Mouse (Mus musculus) kidney, embryonic 14.5 days (tissue): ENCODE data around the gene Lyst. TPM values are rescaled to one million over a fixed set of nuclear protein-coding genes. Genes with fewer than 3 reads are reported as not detected.
A peak's percentile ranks its signal among the peaks of the same experiment; 100 is the strongest.

ENCODE experiments used
- ATAC-seq: fragments of 200-750 bp; cut with Nextera tagmentation; 2 replicates; pipeline ENCODE4 v1.8.0; 2017; ENCODE audit warnings: moderate number of reproducible peaks, mild to moderate bottlenecking, moderate TSS enrichment, moderate library complexity; ENCODE audit not compliant: low FRiP score, low TSS enrichment
- H3K27ac ChIP-seq: fragments of 300-500 bp; sonication (generic); 2 replicates; pipeline ENCODE4 v1.5.1; 2014; ENCODE audit warnings: low read depth, mild to moderate bottlenecking, low read length, moderate library complexity, mixed read lengths
- H3K27me3 ChIP-seq: fragments of 300-500 bp; sonication (generic); 2 replicates; pipeline ENCODE4 v1.6.1; 2014; ENCODE audit warnings: mild to moderate bottlenecking, low read length; ENCODE audit not compliant: control insufficient read depth, insufficient read depth
- H3K36me3 ChIP-seq: fragments of 300-500 bp; sonication (generic); 2 replicates; pipeline ENCODE4 v1.6.1; 2014; ENCODE audit warnings: low read length, mixed read lengths; ENCODE audit not compliant: control insufficient read depth, insufficient read depth
- H3K4me1 ChIP-seq: fragments of 300-500 bp; sonication (generic); 2 replicates; pipeline ENCODE4 v1.6.1; 2014; ENCODE audit warnings: low read length, mixed read lengths; ENCODE audit not compliant: control insufficient read depth, insufficient read depth
- H3K4me2 ChIP-seq: fragments of 300-500 bp; sonication (generic); replicated peaks from 2 replicates; pipeline ENCODE4 v1.6.1; 2014; ENCODE audit warnings: low read depth, mild to moderate bottlenecking, low read length
- H3K4me3 ChIP-seq: fragments of 300-500 bp; sonication (generic); 2 replicates; pipeline ENCODE4 v1.5.1; 2014; ENCODE audit warnings: mild to moderate bottlenecking, low read length
- H3K9ac ChIP-seq: fragments of 300-500 bp; sonication (generic); 2 replicates; pipeline ENCODE4 v1.6.1; 2014; ENCODE audit warnings: low read depth, mild to moderate bottlenecking, low read length, moderate library complexity
- H3K9me3 ChIP-seq: fragments of 300-500 bp; sonication (generic); 2 replicates; pipeline ENCODE4 v1.6.1; 2016; ENCODE audit warnings: low read length; ENCODE audit not compliant: control insufficient read depth
- WGBS: fragments of 180-500 bp; shearing (Covaris S2); extraction: QIAGEN DNeasy Blood & Tissue Kit; methylation state at CpG from one replicate; pipeline ENCODE4 v1.1.7; 2014; 5-methylcytosine and 5-hydroxymethylcytosine counted together
- polyA plus RNA-seq: library from polyadenylated mRNA; unstranded; fragments of >200 nt; fragmentation: Nextera tagmentation; extraction: Ambion mirVana; gene quantifications from 2 replicates; pipeline ENCODE4 v1.2.1, GENCODE M21; 2014

Lyst gene
- polyA plus RNA-seq, 1 experiment from 2014 or later, result 6.8 TPM

DNA sequence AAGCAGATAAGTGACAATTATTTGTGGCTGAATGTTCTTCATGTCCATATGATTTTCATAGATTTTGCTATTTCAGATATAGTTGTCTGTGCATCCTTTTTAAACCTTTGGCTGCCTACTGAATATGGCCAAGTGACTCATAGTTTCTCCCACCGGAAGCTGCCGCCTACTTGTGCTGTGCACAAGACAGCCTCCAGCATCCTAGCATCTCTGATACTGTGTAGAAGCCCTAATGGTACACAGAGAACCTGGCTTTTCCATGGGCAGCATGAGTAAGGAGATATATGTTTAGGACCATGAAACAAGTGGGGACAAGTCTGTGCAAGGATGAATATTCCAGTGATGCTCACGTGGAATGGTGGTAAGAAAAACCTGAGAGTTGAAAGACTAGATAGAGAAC lies 35.0 kb upstream of the Lyst start:
- Histone ChIP-seq H3K27me3 (no peaks in the 10 kb centered on the region), H3K4me1 (no peaks in the 10 kb centered on the region; the same call in 1 of the 2 replicates), H3K27ac (no peak overlapping the region), H3K9ac (no peak overlapping the region), H3K4me2 (no peak overlapping the region), H3K36me3 (no peaks in the 10 kb centered on the region), H3K9me3 (no peaks in the 10 kb centered on the region), H3K4me3 (no peak overlapping the region)
- WGBS, result 92% methylated on average over 3 of the region's 3 CpGs
- no peak for ATAC-seq

DNA sequence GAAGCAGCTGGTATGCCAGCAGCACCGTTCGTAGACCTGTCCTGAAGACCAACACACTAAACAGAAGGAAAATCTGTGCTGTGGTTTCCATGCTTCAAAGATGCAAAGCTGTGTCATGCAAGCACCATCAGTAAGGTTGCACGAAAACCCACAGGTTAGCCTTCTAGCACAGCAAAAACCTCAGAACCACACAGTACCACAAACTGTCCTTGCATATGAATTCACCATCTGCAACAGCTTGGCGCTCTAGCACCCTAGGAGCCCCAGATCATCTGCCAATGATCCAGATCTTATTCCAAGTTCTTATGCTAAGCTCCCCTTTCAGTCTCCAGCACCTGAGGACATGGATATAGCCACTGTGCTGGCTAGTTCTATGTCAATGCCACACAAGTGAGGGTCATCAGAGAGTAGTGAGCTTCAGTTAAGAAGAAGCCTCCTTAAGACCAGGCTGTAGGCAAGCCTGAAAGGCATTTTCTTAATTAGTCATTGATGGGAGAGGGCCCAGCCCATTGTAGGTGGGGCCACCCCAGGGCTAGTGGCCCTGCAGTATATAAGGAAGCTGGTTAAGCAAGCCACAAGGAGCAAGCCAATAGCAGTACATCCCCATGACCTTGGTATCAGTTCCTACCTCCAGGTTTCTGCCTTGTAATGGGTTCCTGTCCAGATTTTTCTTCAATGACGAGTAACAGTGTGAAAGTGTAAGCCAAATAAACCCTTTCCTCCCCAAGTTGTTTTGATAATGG lies 33.0 kb upstream of the Lyst start:
- H3K27ac ChIP-seq, result no peak overlapping the region
- H3K4me1 ChIP-seq, result no peaks in the 10 kb centered on the region
- no peak overlapping the region for H3K9ac ChIP-seq
- 80% methylated on average over 5 of the region's 5 CpGs for WGBS
- no peak for ATAC-seq
- no peaks in the 10 kb centered on the region for H3K27me3 ChIP-seq
- no peaks in the 10 kb centered on the region for H3K9me3 ChIP-seq
- H3K4me3 ChIP-seq, result no peak overlapping the region
- H3K36me3 ChIP-seq, result no peaks in the 10 kb centered on the region
- no peak overlapping the region for H3K4me2 ChIP-seq

- 79% methylated on average over 2 of the region's 2 CpGs for WGBS
- Histone ChIP-seq H3K27me3 (no peaks in the 10 kb centered on the region), H3K36me3 (no peaks in the 10 kb centered on the region), H3K4me1 (no peaks in the 10 kb centered on the region), H3K9ac (no peak overlapping the region), H3K4me2 (no peak overlapping the region), H3K9me3 (no peaks in the 10 kb centered on the region), H3K27ac (no peak overlapping the region), H3K4me3 (no peak overlapping the region)
- no peak for ATAC-seq
Measured at GRCm38 (mm10) chr13:13558251-13558650, 31.9 kb upstream of the Lyst start.

DNA sequence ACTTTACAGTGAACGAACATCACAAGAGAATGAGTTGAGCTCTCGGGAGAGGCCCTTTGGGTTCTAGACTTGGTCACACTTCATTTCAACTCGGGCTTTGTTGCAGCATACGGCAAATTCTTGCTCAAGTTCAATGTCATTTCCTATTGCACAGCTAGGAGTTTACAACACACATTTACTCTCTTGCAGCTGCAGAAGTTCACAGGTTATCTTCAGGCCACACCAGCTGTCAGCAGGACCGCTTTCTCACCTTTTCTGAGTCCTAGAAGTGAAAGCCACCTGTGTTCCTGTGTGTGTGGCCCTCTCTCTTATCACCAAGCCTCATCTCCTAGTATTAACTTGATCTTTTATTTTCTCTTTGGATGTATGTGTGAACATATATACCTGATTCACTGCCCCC lies 31.3 kb upstream of the Lyst start:
- WGBS, result 71% methylated on average over 5 of the region's 5 CpGs
- Histone ChIP-seq H3K27me3 (no peaks in the 10 kb centered on the region), H3K27ac (no peak overlapping the region), H3K4me1 (no peaks in the 10 kb centered on the region), H3K4me2 (no peak overlapping the region), H3K36me3 (no peaks in the 10 kb centered on the region), H3K9ac (no peak overlapping the region), H3K4me3 (no peak overlapping the region), H3K9me3 (no peaks in the 10 kb centered on the region)
- ATAC-seq, result no peak

DNA sequence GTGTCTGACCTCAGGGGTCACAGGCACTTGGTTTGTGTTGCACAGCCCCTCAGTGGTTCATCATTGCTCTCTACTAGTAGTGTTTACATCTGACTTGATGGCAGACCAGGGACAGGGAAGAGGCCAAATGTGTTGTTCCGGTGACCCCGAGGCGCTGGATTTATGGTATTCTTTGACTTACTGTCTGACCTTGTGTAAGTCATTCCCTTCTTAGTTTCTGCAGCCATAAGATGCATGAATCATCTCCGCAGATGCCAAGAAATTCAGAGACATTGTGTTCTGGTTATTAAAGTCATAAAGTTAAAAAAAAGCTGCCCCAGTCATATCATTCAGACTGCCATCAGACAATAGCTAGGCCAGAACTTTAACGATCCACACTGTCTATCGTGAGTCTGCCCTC lies 27.6 kb upstream of the Lyst start:
- Histone ChIP-seq H3K27me3 (no peaks in the 10 kb centered on the region), H3K27ac (no peak overlapping the region), H3K9me3 (no peaks in the 10 kb centered on the region), H3K36me3 (no peaks in the 10 kb centered on the region), H3K9ac (no peak overlapping the region), H3K4me2 (no peak overlapping the region), H3K4me3 (no peak overlapping the region), H3K4me1 (no peaks in the 10 kb centered on the region)
- 50% methylated on average over 6 of the region's 6 CpGs for WGBS
- no peak for ATAC-seq

DNA sequence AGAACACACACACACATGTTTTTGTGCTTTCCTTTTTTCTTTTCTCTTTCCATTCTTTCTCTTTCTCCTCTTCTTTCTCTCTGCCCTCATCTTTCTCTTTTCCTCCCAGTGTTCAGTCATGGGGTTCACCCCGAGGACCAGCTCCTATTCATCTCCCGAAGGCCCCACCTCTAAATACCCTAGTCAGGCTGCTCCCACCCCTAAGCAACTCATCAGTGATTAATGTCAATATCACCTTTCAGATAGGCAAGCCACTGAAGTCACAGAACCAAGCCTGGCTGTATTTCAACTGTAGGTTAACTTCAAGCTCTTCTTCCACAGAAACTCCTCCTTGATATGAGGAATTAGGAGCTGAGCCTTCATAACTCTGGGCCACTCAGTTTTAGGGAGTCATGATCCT lies 26.1 kb upstream of the Lyst start:
- H3K4me3 ChIP-seq, result no peak overlapping the region
- no peaks in the 10 kb centered on the region for H3K9me3 ChIP-seq
- H3K27me3 ChIP-seq, result no peaks in the 10 kb centered on the region
- H3K36me3 ChIP-seq, result no peaks in the 10 kb centered on the region
- WGBS, result 20% methylated on average over 2 of the region's 2 CpGs
- no peak overlapping the region for H3K27ac ChIP-seq
- no peak overlapping the region for H3K9ac ChIP-seq
- H3K4me1 ChIP-seq, result no peaks in the 10 kb centered on the region
- ATAC-seq, result peak; percentile 63; the same call in 1 of the 2 replicates
- H3K4me2 ChIP-seq, result no peak overlapping the region

DNA sequence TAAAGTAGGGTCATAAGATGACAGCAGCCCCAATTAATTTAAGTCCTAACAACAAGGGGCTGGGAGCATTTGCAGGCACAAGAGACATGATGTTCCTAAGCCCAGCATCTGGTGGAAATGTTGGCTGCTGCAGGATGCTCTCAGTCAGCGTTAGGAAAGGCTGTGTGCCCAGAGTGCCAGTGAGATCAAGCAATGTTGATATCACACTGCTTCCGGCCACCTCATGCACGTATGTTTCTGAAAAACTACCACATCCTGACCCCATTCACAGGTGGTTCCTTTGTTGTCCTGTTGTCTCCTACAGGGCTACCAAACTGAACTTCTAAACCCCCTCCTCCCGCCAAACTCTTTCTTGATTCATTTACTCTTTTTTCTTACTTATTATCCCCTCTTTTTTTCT lies 25.7 kb upstream of the Lyst start:
- Histone ChIP-seq H3K27ac (no peak overlapping the region), H3K27me3 (no peaks in the 10 kb centered on the region), H3K9ac (no peak overlapping the region), H3K4me1 (no peaks in the 10 kb centered on the region), H3K9me3 (no peaks in the 10 kb centered on the region), H3K4me3 (no peak overlapping the region), H3K36me3 (no peaks in the 10 kb centered on the region), H3K4me2 (no peak overlapping the region)
- no peak; the same call in 1 of the 2 replicates for ATAC-seq
- WGBS, result 67% methylated on average over 4 of the region's 4 CpGs

- ATAC-seq, result no peak
- WGBS, result 89% methylated on average over 6 of the region's 6 CpGs
- H3K36me3 ChIP-seq, result no peaks in the 10 kb centered on the region
- no peak overlapping the region for H3K9ac ChIP-seq
- no peak overlapping the region for H3K4me3 ChIP-seq
- no peaks in the 10 kb centered on the region for H3K4me1 ChIP-seq
- H3K27me3 ChIP-seq, result no peaks in the 10 kb centered on the region
- H3K4me2 ChIP-seq, result no peak overlapping the region
- H3K9me3 ChIP-seq, result no peaks in the 10 kb centered on the region
- no peak overlapping the region for H3K27ac ChIP-seq
Measured at GRCm38 (mm10) chr13:13567640-13568039, 22.6 kb upstream of the Lyst start.

- Histone ChIP-seq H3K27me3 (no peaks in the 10 kb centered on the region), H3K36me3 (no peaks in the 10 kb centered on the region), H3K27ac (no peak overlapping the region), H3K9ac (no peak overlapping the region), H3K9me3 (no peaks in the 10 kb centered on the region), H3K4me1 (no peaks in the 10 kb centered on the region), H3K4me2 (no peak overlapping the region), H3K4me3 (no peak overlapping the region)
- WGBS, result 92% methylated on average over 1 of the region's 1 CpGs
- ATAC-seq, result no peak
Measured at GRCm38 (mm10) chr13:13568824-13569223, 21.4 kb upstream of the Lyst start.
